Mouse (Mus musculus) gastrocnemius, postnatal 25 days (tissue): ENCODE results near the gene Plau. TPM values are rescaled to one million over a fixed set of nuclear protein-coding genes. Genes with fewer than 3 reads are reported as not detected.
A peak's percentile ranks its signal among the peaks of the same experiment; 100 is the strongest.

Experiments
- DNase-seq: peaks from one replicate; pipeline ENCODE4 v3.0.0; 2022
- long read RNA-seq, 2 experiments: library from polyadenylated mRNA; stranded (forward); transcript quantifications; one replicate each; pipeline ENCODE4 v2.0.0; 2021
- total RNA-seq, 2 experiments: library from RNA; stranded (reverse); gene quantifications; 1 replicate in 1 of 2; 2 replicates in 1 of 2; pipeline ENCODE4 v1.2.3; 2021

Plau gene
- total RNA-seq, result 10 to 100 TPM; 19.1 to 19.6 TPM
- long read RNA-seq, experiment 1, partial matches to known transcripts, result 0 of 5 reads
- long read RNA-seq, experiment 1, other reads (novel, unspliced or antisense), result 4 of 5 reads
- long read RNA-seq, experiment 2, partial matches to known transcripts, result 0 of 1 reads
- long read RNA-seq, experiment 2, other reads (novel, unspliced or antisense), result 1 of 1 reads

GRCm38 (mm10) chr14:20836171-20836904 lies at the start of gene Plau:
Plau (plus strand) TSS chr14:20836660.
- DNase-seq, result peak; percentile 87

- peak; percentile 81 for DNase-seq
Measured at GRCm38 (mm10) chr14:20788151-20788550, 48.3 kb upstream of the Plau start.

GRCm38 (mm10) chr14:20789593-20789992 lies 46.9 kb upstream of the Plau start:
- no peak for DNase-seq

GRCm38 (mm10) chr14:20790445-20790844 lies 46.0 kb upstream of the Plau start:
- no peak for DNase-seq

- DNase-seq, result no peak
Measured at GRCm38 (mm10) chr14:20790996-20791395, 45.5 kb upstream of the Plau start.

- DNase-seq, result no peak
Measured at GRCm38 (mm10) chr14:20791511-20792242, 44.8 kb upstream of the Plau start.

GRCm38 (mm10) chr14:20792243-20792921 lies 44.1 kb upstream of the Plau start:
- DNase-seq, result no peak

- no peak for DNase-seq
Measured at GRCm38 (mm10) chr14:20792922-20793757, 43.3 kb upstream of the Plau start.

GRCm38 (mm10) chr14:20793758-20794531 lies 42.5 kb upstream of the Plau start, which contains the start of gene Camk2g:
Camk2g (minus strand) TSS chr14:20794088.
- DNase-seq, result peak; percentile 90

- no peak for DNase-seq
Measured at GRCm38 (mm10) chr14:20794589-20794988, 41.9 kb upstream of the Plau start.

GRCm38 (mm10) chr14:20795423-20796152 lies 40.9 kb upstream of the Plau start:
- DNase-seq, result no peak

GRCm38 (mm10) chr14:20796170-20796569 lies 40.3 kb upstream of the Plau start:
- no peak for DNase-seq

GRCm38 (mm10) chr14:20796643-20797042 lies 39.8 kb upstream of the Plau start:
- no peak for DNase-seq

GRCm38 (mm10) chr14:20798300-20798699 lies 38.2 kb upstream of the Plau start:
- no peak for DNase-seq

- peak; percentile 75 for DNase-seq
Measured at GRCm38 (mm10) chr14:20798761-20799160, 37.7 kb upstream of the Plau start.

GRCm38 (mm10) chr14:20802926-20803605 lies 33.4 kb upstream of the Plau start:
- DNase-seq, result no peak

GRCm38 (mm10) chr14:20803606-20803938 lies 32.9 kb upstream of the Plau start:
- peak; percentile 72 for DNase-seq

GRCm38 (mm10) chr14:20804481-20804880 lies 32.0 kb upstream of the Plau start:
- no peak for DNase-seq

GRCm38 (mm10) chr14:20804964-20805672 lies 31.3 kb upstream of the Plau start:
- peak; percentile 86 for DNase-seq
